Mouse (Mus musculus) ES-E14 (cell line): ENCODE data around the gene Cib4. TPM values are rescaled to one million over a fixed set of nuclear protein-coding genes. Genes with fewer than 3 reads are reported as not detected.

Source experiments
- DNase-seq: peaks from one replicate; pipeline ENCODE4 v3.0.0-alpha.2; 2013; ENCODE audit warnings: low read depth, low spot score
- H3K27ac ChIP-seq: 2 replicates; pipeline ENCODE4 v1.5.1; 2012; ENCODE audit warnings: low read depth, mild to moderate bottlenecking, low read length, moderate library complexity, mixed read lengths; ENCODE audit not compliant: poor library complexity, insufficient read depth, severe bottlenecking
- H3K36me3 ChIP-seq: 2 replicates; pipeline ENCODE4 v1.6.1; 2012; ENCODE audit warnings: mild to moderate bottlenecking, low read length, moderate library complexity, mixed read lengths; ENCODE audit not compliant: control insufficient read depth, poor library complexity, insufficient read depth, severe bottlenecking
- H3K4me1 ChIP-seq, 2 experiments: fragments of 150-350 bp in 1 of 2; sonication (generic) in 1 of 2; 2 replicates each; pipeline ENCODE4 v1.6.1; 2012; ENCODE audit warnings: low read length in 2 of 2, mild to moderate bottlenecking in 1 of 2, mixed read lengths in 1 of 2; ENCODE audit not compliant: control insufficient read depth in 2 of 2, insufficient read depth in 2 of 2, poor library complexity in 1 of 2
- H3K4me3 ChIP-seq, 2 experiments: fragments of 150-350 bp in 1 of 2; sonication (generic) in 1 of 2; 2 replicates each; pipeline ENCODE4 v1.5.1; 2012; ENCODE audit warnings: low read length in 2 of 2, low read depth in 1 of 2, mild to moderate bottlenecking in 1 of 2, mixed read lengths in 1 of 2; ENCODE audit not compliant: insufficient read depth in 1 of 2, poor library complexity in 1 of 2, severe bottlenecking in 1 of 2
- H3K9ac ChIP-seq: 2 replicates; pipeline ENCODE4 v1.6.1; 2012; ENCODE audit warnings: low read depth, mild to moderate bottlenecking, low read length, mixed read lengths; ENCODE audit not compliant: poor library complexity, insufficient read depth, severe bottlenecking
- H3K9me3 ChIP-seq: fragments of 150-350 bp; sonication (generic); 2 replicates; pipeline ENCODE4 v1.6.1; 2012; ENCODE audit warnings: low read depth, mild to moderate bottlenecking, low read length; ENCODE audit not compliant: control insufficient read depth, insufficient read depth
- CHD2 ChIP-seq: IDR thresholded peaks from 2 replicates; pipeline ENCODE4 v1.6.1; 2014; ENCODE audit warnings: mild to moderate bottlenecking, low read depth, low read length, inconsistent platforms
- HCFC1 ChIP-seq: IDR thresholded peaks from 2 replicates; pipeline ENCODE4 v1.6.1; 2012; ENCODE audit warnings: low read length, inconsistent platforms, borderline replicate concordance; ENCODE audit not compliant: insufficient read depth
- MAFK ChIP-seq: IDR thresholded peaks from 2 replicates; pipeline ENCODE4 v1.6.1; 2014; ENCODE audit warnings: mild to moderate bottlenecking, low read depth, low read length, inconsistent platforms; ENCODE audit not compliant: insufficient read depth
- ZC3H11A ChIP-seq: IDR thresholded peaks from 2 replicates; pipeline ENCODE4 v1.6.1; 2012; ENCODE audit warnings: low read depth, mild to moderate bottlenecking, inconsistent platforms, low read length, borderline replicate concordance
- ZNF384 ChIP-seq: IDR thresholded peaks from 2 replicates; pipeline ENCODE4 v1.6.1; 2012; ENCODE audit warnings: low read depth, low read length, inconsistent platforms
- in situ Hi-C, 2 experiments: fragments of 600-800 bp; cut with MboI; formaldehyde crosslinking; loops; one replicate each; pipeline ENCODE4 v1.15.1; 2025; ENCODE audit warnings: low sequenced_read_pairs in 2 of 2, inconsistent platforms in 1 of 2; ENCODE audit not compliant: unreplicated experiment in 2 of 2
- total RNA-seq: library from RNA; depleted of rRNA; stranded (reverse); fragments of 300-350 nt; gene quantifications from 2 replicates; pipeline ENCODE4 v1.2.3, GENCODE M21; 2012; rRNA removed

The Cib4 gene
- total RNA-seq, 1 experiment, result not detected

GRCm38 (mm10) chr5:30444327-30444895 lies 101.2 kb downstream of the Cib4 start:
- in situ Hi-C loops, result no loop called here
- Histone ChIP-seq H3K4me3 (no peak overlapping the region), H3K27ac (no peak overlapping the region), H3K4me1 (0 out of 4 replicates have a peak, but pooled peaks cover 0 to 3% of the 10 kb centered on the region in 2 experiments), H3K9ac (no peak overlapping the region), H3K9me3 (no peaks in the 10 kb centered on the region), H3K36me3 (no peaks in the 10 kb centered on the region)
- DNase-seq, result no peak
- TF ChIP-seq ZC3H11A (no peak), CHD2 (no peak), ZNF384 (no peak), HCFC1 (no peak), MAFK (no peak)

DNA sequence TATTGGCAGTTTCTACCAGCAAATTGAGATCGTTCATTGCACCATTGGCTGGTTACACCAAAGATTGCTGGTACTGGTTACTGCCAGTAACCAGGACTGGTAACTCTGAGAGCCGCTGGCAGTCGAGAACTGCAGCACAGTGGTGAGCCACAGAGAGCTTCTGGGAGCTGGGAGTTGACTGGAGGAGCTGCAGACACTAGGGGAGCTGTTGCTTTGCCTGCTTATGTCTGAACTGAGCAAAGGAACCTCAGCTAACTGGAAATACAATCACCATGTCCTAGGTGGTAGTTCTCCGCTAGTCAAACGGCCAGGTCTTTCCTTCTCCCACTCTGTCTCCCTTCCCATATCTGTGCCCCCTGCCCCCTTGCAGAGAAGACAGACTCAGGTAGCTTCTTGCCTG lies 103.4 kb downstream of the Cib4 start:
- DNase-seq, result no peak
- Histone ChIP-seq H3K4me3 (no peak overlapping the region), H3K27ac (no peak overlapping the region), H3K9ac (no peak overlapping the region), H3K4me1 (0 out of 4 replicates have a peak, but pooled peaks cover 0 to 3% of the 10 kb centered on the region in 2 experiments), H3K9me3 (no peaks in the 10 kb centered on the region), H3K36me3 (no peaks in the 10 kb centered on the region)
- TF ChIP-seq ZC3H11A, result no peak
- no peak for TF ChIP-seq HCFC1
- no peak for TF ChIP-seq CHD2
- TF ChIP-seq ZNF384, result no peak
- TF ChIP-seq MAFK, result no peak
- in situ Hi-C loops, result no loop called here

- H3K4me1 ChIP-seq, result no peaks in the 10 kb centered on the region
- TF ChIP-seq ZNF384 (no peak), CHD2 (no peak), ZC3H11A (no peak), HCFC1 (no peak), MAFK (no peak)
- no peaks in the 10 kb centered on the region for H3K9me3 ChIP-seq
- in situ Hi-C loops, result no loop called here
- no peak overlapping the region for H3K9ac ChIP-seq
- H3K36me3 ChIP-seq, result no peaks in the 10 kb centered on the region
- no peak overlapping the region for H3K27ac ChIP-seq
- no peak overlapping the region for H3K4me3 ChIP-seq
- DNase-seq, result no peak
These were observed 105.2 kb downstream of the Cib4 start for GRCm38 (mm10) chr5:30440308-30440906.

DNA sequence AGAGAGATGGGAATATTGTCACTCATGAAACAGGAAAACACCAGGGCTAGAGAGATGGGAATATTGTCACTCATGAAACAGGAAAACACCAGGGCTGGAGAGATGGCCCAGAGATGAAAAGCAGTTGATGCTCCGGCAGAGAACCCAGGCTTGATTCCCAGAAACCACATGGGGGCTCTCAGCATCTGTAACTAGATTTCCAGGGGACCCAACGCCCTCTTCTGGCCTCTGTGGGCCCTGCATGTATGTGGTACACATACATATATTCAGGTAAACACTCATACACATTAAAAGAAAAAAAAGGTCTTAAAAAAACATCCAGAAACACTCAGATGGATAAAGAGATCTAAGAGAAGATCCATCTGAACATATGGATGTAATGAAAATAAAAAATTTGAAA lies 106.7 kb downstream of the Cib4 start:
- H3K36me3 ChIP-seq, result no peaks in the 10 kb centered on the region
- no peaks in the 10 kb centered on the region for H3K9me3 ChIP-seq

More for the DNA sequence above, 106.7 kb downstream of the Cib4 start:
- in situ Hi-C loops, result no loop called here
- TF ChIP-seq ZNF384, result no peak
- no peak for TF ChIP-seq HCFC1
- TF ChIP-seq ZC3H11A, result peak; percentile 39; the same call in 1 of the 2 replicates
- no peaks in the 10 kb centered on the region for H3K4me1 ChIP-seq
- no peak overlapping the region for H3K9ac ChIP-seq
- no peak overlapping the region for H3K4me3 ChIP-seq
- no peak overlapping the region for H3K27ac ChIP-seq
- DNase-seq, result no peak

Other genes starting within 250 kb of the Cib4 start
- gene Otof, start 83.9 kb downstream of the Cib4 start, total RNA-seq, result 0.18 and 0.26 TPM in 2 replicates
- not detected in 2 replicates for gene 1700001C02Rik, start 79.8 kb downstream of the Cib4 start, total RNA-seq
- 0.16 and 0.31 TPM in 2 replicates for gene Kcnk3, start 42.3 kb upstream of the Cib4 start, total RNA-seq
- gene Slc35f6, start 102.1 kb upstream of the Cib4 start, total RNA-seq, result 40.0 and 62.2 TPM in 2 replicates
- gene Cenpa, start 120.9 kb upstream of the Cib4 start, total RNA-seq, result 102 and 146 TPM in 2 replicates
- gene Dpysl5, start 165.7 kb upstream of the Cib4 start, total RNA-seq, result 5.3 and 12.4 TPM in 2 replicates